Mouse (Mus musculus): ENCODE measurements at regions not wholly inside any gene's neighbourhood (a gene's known extent, or its start where the extent isn't known, plus 50 kb on each side); places are given as distances from the start of the nearest gene placed in this dataset.

- TF ChIP-seq CTCF (IDR thresholded peaks at IDR 0.05; ENCODE audit: insufficient read depth, low read depth, low read length) (no peak), POLR2A (IDR thresholded peaks at IDR 0.05; ENCODE audit: insufficient read depth, low read depth, low read length) (no peak)
Observed at GRCm38 (mm10) chr9:41721609-41722008, 402.5 kb downstream of the Sorl1 start.
